Mouse (Mus musculus): ENCODE measurements around the gene Erfe. TPM values are rescaled to one million over a fixed set of nuclear protein-coding genes. Genes with fewer than 3 reads are reported as not detected.

Erfe gene
- polyA plus RNA-seq, 1 experiment from 2014 or later: 3.1 TPM

Other genes with a start within 250 kb of the Erfe start
- 2.4 TPM in 2 replicates for gene Rbm44, start 221.3 kb upstream of the Erfe start, polyA plus RNA-seq (2014; fragmentation: Nextera tagmentation; extraction: Ambion mirVana)
- 3.5 and 4.0 TPM in 2 replicates for gene Ramp1, start 186.6 kb upstream of the Erfe start, polyA plus RNA-seq (2014; fragmentation: Nextera tagmentation; extraction: Ambion mirVana)
- 78.5 and 81.4 TPM in 2 replicates for gene Ube2f, start 116.1 kb upstream of the Erfe start, polyA plus RNA-seq (2014; fragmentation: Nextera tagmentation; extraction: Ambion mirVana)
- gene Scly, start 68.1 kb upstream of the Erfe start, polyA plus RNA-seq (2014; fragmentation: Nextera tagmentation; extraction: Ambion mirVana): 36.9 and 37.0 TPM in 2 replicates
- gene Espnl, start 44.4 kb upstream of the Erfe start, polyA plus RNA-seq (2014; fragmentation: Nextera tagmentation; extraction: Ambion mirVana): 0.05 and 0.10 TPM in 2 replicates
- gene Klhl30, start 15.4 kb upstream of the Erfe start, polyA plus RNA-seq (2014; fragmentation: Nextera tagmentation; extraction: Ambion mirVana): 0.17 and 0.64 TPM in 2 replicates
- 159 and 168 TPM in 2 replicates for gene Ilkap, start 32.4 kb downstream of the Erfe start, polyA plus RNA-seq (2014; fragmentation: Nextera tagmentation; extraction: Ambion mirVana)
- gene Hes6, start 47.6 kb downstream of the Erfe start, polyA plus RNA-seq (2014; fragmentation: Nextera tagmentation; extraction: Ambion mirVana): 50.8 and 51.8 TPM in 2 replicates
- gene Per2, start 92.9 kb downstream of the Erfe start, polyA plus RNA-seq (2014; fragmentation: Nextera tagmentation; extraction: Ambion mirVana): 4.5 and 6.8 TPM in 2 replicates
- gene Traf3ip1, start 128.2 kb downstream of the Erfe start, polyA plus RNA-seq (2014; fragmentation: Nextera tagmentation; extraction: Ambion mirVana): 4.4 TPM in 2 replicates
- gene Asb1, start 174.1 kb downstream of the Erfe start, polyA plus RNA-seq (2014; fragmentation: Nextera tagmentation; extraction: Ambion mirVana): 12.2 and 13.4 TPM in 2 replicates